Mouse (Mus musculus): ENCODE data around the gene Denr. TPM values are rescaled to one million over a fixed set of nuclear protein-coding genes. Genes with fewer than 3 reads are reported as not detected.

The Denr gene
- total RNA-seq, 1 experiment, result 78.2 TPM

GRCm38 (mm10) chr5:123927118-123927517, 20.1 kb downstream of the Denr start, which contains the start of gene Gm43518:
TSS of gene Gm43518 (plus strand) at chr5:123927418.
- H3K36me3 ChIP-seq (ENCODE audit: control insufficient read depth, insufficient read depth, low read length, poor library complexity, severe bottlenecking), result peaks cover 28% of the 10 kb centered on the region
- no peak within 1 kb of the TSS for H3K4me3 ChIP-seq (ENCODE audit: insufficient read depth in 1 of 2, low read depth in 1 of 2, low read length in 2 of 2, poor library complexity in 1 of 2, severe bottlenecking in 1 of 2)
- H3K9ac ChIP-seq (ENCODE audit: insufficient read depth, low read depth, low read length, poor library complexity, severe bottlenecking), result no peak within 1 kb of the TSS
- H3K9me3 ChIP-seq (ENCODE audit: control insufficient read depth, insufficient read depth, low read depth, low read length), result no peaks in the 10 kb centered on the region
- no peak for TF ChIP-seq CHD2 (IDR thresholded peaks at IDR 0.05; ENCODE audit: low read depth, low read length)
- TF ChIP-seq ZNF384 (IDR thresholded peaks at IDR 0.05; ENCODE audit: low read depth, low read length), result no peak
- no peak for TF ChIP-seq ZC3H11A (IDR thresholded peaks at IDR 0.05; ENCODE audit: borderline replicate concordance, low read depth, low read length)
- TF ChIP-seq HCFC1 (IDR thresholded peaks at IDR 0.05; ENCODE audit: borderline replicate concordance, insufficient read depth, low read length), result no peak
- no peak for TF ChIP-seq MAFK (IDR thresholded peaks at IDR 0.05; ENCODE audit: insufficient read depth, low read depth, low read length)
- H3K4me1 ChIP-seq (ENCODE audit: control insufficient read depth in 2 of 2, insufficient read depth in 2 of 2, low read length in 2 of 2, poor library complexity in 1 of 2), result peaks cover 0 to 2% of the 10 kb centered on the region in 2 experiments; a peak in 1 of 4 replicates
- in situ Hi-C loops (cut with MboI; ENCODE audit: low sequenced_read_pairs in 2 of 2, unreplicated experiment in 2 of 2), result no loop called here
- H3K27ac ChIP-seq (ENCODE audit: insufficient read depth, low read depth, low read length, poor library complexity, severe bottlenecking), result no peak within 1 kb of the TSS
- no peak for DNase-seq (ENCODE audit: low read depth, low spot score)

GRCm38 (mm10) chr5:123930508-123930989, 23.6 kb downstream of the Denr start, which contains the start of gene Ccdc62:
TSS of gene Ccdc62 (plus strand) at chr5:123930679.
- peak within 1 kb of the TSS; percentile 70 to 77 for H3K4me3 ChIP-seq (ENCODE audit: insufficient read depth in 1 of 2, low read depth in 1 of 2, low read length in 2 of 2, poor library complexity in 1 of 2, severe bottlenecking in 1 of 2)
- H3K9ac ChIP-seq (ENCODE audit: insufficient read depth, low read depth, low read length, poor library complexity, severe bottlenecking), result peak within 1 kb of the TSS; percentile 94
- in situ Hi-C loops (cut with MboI; ENCODE audit: low sequenced_read_pairs in 2 of 2, unreplicated experiment in 2 of 2), result no loop called here
- H3K27ac ChIP-seq (ENCODE audit: insufficient read depth, low read depth, low read length, poor library complexity, severe bottlenecking), result peak within 1 kb of the TSS; percentile 51; the same call in 1 of the 2 replicates
- H3K4me1 ChIP-seq (ENCODE audit: control insufficient read depth in 2 of 2, insufficient read depth in 2 of 2, low read length in 2 of 2, poor library complexity in 1 of 2), result peaks cover 0 to 5% of the 10 kb centered on the region in 2 experiments; a peak in 1 of 4 replicates
- H3K9me3 ChIP-seq (ENCODE audit: control insufficient read depth, insufficient read depth, low read depth, low read length), result no peaks in the 10 kb centered on the region
- H3K36me3 ChIP-seq (ENCODE audit: control insufficient read depth, insufficient read depth, low read length, poor library complexity, severe bottlenecking), result peaks cover 9% of the 10 kb centered on the region
- DNase-seq (ENCODE audit: low read depth, low spot score), result peak; percentile 88
- 0 out of 2 replicates have a peak, but pooled peaks have one; percentile 57 for TF ChIP-seq HCFC1 (IDR thresholded peaks at IDR 0.05; ENCODE audit: borderline replicate concordance, insufficient read depth, low read length)
- TF ChIP-seq ZNF384 (IDR thresholded peaks at IDR 0.05; ENCODE audit: low read depth, low read length), result no peak
- peak; percentile 95 for TF ChIP-seq CHD2 (IDR thresholded peaks at IDR 0.05; ENCODE audit: low read depth, low read length)
- TF ChIP-seq ZC3H11A (IDR thresholded peaks at IDR 0.05; ENCODE audit: borderline replicate concordance, low read depth, low read length), result no peak
- TF ChIP-seq MAFK (IDR thresholded peaks at IDR 0.05; ENCODE audit: insufficient read depth, low read depth, low read length), result no peak

GRCm38 (mm10) chr5:123931131-123931530, 24.2 kb downstream of the Denr start:
- Histone ChIP-seq H3K27ac (ENCODE audit: insufficient read depth, low read depth, low read length, poor library complexity, severe bottlenecking) (no peak overlapping the region; the same call in 1 of the 2 replicates), H3K4me1 (ENCODE audit: control insufficient read depth in 2 of 2, insufficient read depth in 2 of 2, low read length in 2 of 2, poor library complexity in 1 of 2) (peaks cover 0 to 5% of the 10 kb centered on the region in 2 experiments; a peak in 1 of 4 replicates), H3K4me3 (ENCODE audit: insufficient read depth in 1 of 2, low read depth in 1 of 2, low read length in 2 of 2, poor library complexity in 1 of 2, severe bottlenecking in 1 of 2) (peak overlapping the region; percentile 70 to 77), H3K9ac (ENCODE audit: insufficient read depth, low read depth, low read length, poor library complexity, severe bottlenecking) (peak overlapping the region; percentile 94), H3K36me3 (ENCODE audit: control insufficient read depth, insufficient read depth, low read length, poor library complexity, severe bottlenecking) (peaks cover 8% of the 10 kb centered on the region), H3K9me3 (ENCODE audit: control insufficient read depth, insufficient read depth, low read depth, low read length) (no peaks in the 10 kb centered on the region)
- TF ChIP-seq ZNF384 (IDR thresholded peaks at IDR 0.05; ENCODE audit: low read depth, low read length), result no peak
- TF ChIP-seq CHD2 (IDR thresholded peaks at IDR 0.05; ENCODE audit: low read depth, low read length), result no peak
- no peak for TF ChIP-seq HCFC1 (IDR thresholded peaks at IDR 0.05; ENCODE audit: borderline replicate concordance, insufficient read depth, low read length)
- TF ChIP-seq ZC3H11A (IDR thresholded peaks at IDR 0.05; ENCODE audit: borderline replicate concordance, low read depth, low read length), result no peak
- TF ChIP-seq MAFK (IDR thresholded peaks at IDR 0.05; ENCODE audit: insufficient read depth, low read depth, low read length), result no peak
- no peak for DNase-seq (ENCODE audit: low read depth, low spot score)
- in situ Hi-C loops (cut with MboI; ENCODE audit: low sequenced_read_pairs in 2 of 2, unreplicated experiment in 2 of 2), result no loop called here

GRCm38 (mm10) chr5:123932927-123933326, 26.0 kb downstream of the Denr start:
- in situ Hi-C loops (cut with MboI; ENCODE audit: low sequenced_read_pairs in 2 of 2, unreplicated experiment in 2 of 2), result no loop called here
- Histone ChIP-seq H3K27ac (ENCODE audit: insufficient read depth, low read depth, low read length, poor library complexity, severe bottlenecking) (no peak overlapping the region), H3K36me3 (ENCODE audit: control insufficient read depth, insufficient read depth, low read length, poor library complexity, severe bottlenecking) (0 out of 2 replicates have a peak, but pooled peaks cover 2% of the 10 kb centered on the region), H3K4me3 (ENCODE audit: insufficient read depth in 1 of 2, low read depth in 1 of 2, low read length in 2 of 2, poor library complexity in 1 of 2, severe bottlenecking in 1 of 2) (no peak overlapping the region), H3K9me3 (ENCODE audit: control insufficient read depth, insufficient read depth, low read depth, low read length) (no peaks in the 10 kb centered on the region), H3K9ac (ENCODE audit: insufficient read depth, low read depth, low read length, poor library complexity, severe bottlenecking) (no peak overlapping the region), H3K4me1 (ENCODE audit: control insufficient read depth in 2 of 2, insufficient read depth in 2 of 2, low read length in 2 of 2, poor library complexity in 1 of 2) (peaks cover 0 to 5% of the 10 kb centered on the region in 2 experiments; a peak in 1 of 4 replicates)
- TF ChIP-seq CHD2 (IDR thresholded peaks at IDR 0.05; ENCODE audit: low read depth, low read length) (no peak), ZC3H11A (IDR thresholded peaks at IDR 0.05; ENCODE audit: borderline replicate concordance, low read depth, low read length) (no peak), MAFK (IDR thresholded peaks at IDR 0.05; ENCODE audit: insufficient read depth, low read depth, low read length) (no peak), ZNF384 (IDR thresholded peaks at IDR 0.05; ENCODE audit: low read depth, low read length) (no peak), HCFC1 (IDR thresholded peaks at IDR 0.05; ENCODE audit: borderline replicate concordance, insufficient read depth, low read length) (no peak)
- no peak for DNase-seq (ENCODE audit: low read depth, low spot score)

Measured in ES-E14 (cell line).